12 mouse cellular contexts compared by ENCODE assay signal in the genomic region with DNA sequence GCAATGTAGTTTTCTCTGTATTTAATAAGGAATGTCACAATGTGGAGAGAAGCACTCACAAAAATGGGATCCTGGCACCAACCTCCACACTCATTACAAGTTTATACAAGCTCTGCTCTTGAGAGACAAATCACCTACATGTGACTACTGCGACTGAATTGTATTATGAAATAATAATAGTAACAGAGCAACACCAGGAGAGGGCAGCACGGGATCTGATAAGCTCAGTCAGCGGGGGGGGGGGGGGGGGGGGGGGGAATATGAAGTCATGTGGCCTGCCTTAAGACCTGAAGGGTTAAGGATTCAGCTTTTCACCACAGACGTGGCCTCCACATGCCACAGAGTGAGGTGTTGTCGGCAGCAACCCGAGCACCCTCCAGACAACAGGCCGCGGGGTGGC.
A peak's percentile ranks its signal among the peaks of the same experiment; 100 is the strongest.
DNase-seq lines count a peak whose midpoint lies in the region; ATAC-seq lines count a peak whose summit lies in the region.
"Had no signal": no experiment of that assay in that cellular context is flagged by ENCODE, and none has a peak within 500 bp of the region (broad histone marks: within the 10 kb centered on the region; RNA-seq: fewer than 3 reads in every experiment).

No protein-coding gene starts in this region.

- no peak overlapping the region for H3K9ac ChIP-seq in kidney, embryonic 14.5 days (ENCODE audit: low read depth, low read length)
- H3K9ac ChIP-seq: hindbrain, embryonic 15.5 days; neural tube, embryonic 12.5 days had no signal

- H3K27me3 ChIP-seq in kidney, embryonic 14.5 days (ENCODE audit: control insufficient read depth, insufficient read depth, low read length): no peaks in the 10 kb centered on the region
- H3K27me3 ChIP-seq: hindbrain, embryonic 15.5 days; neural tube, embryonic 12.5 days had no signal

- H3K36me3 ChIP-seq in kidney, embryonic 14.5 days (ENCODE audit: control insufficient read depth, insufficient read depth, low read length): no peaks in the 10 kb centered on the region
- H3K36me3 ChIP-seq: hindbrain, embryonic 15.5 days had no signal

- H3K9me3 ChIP-seq in kidney, embryonic 14.5 days (ENCODE audit: control insufficient read depth, low read length): no peaks in the 10 kb centered on the region
- H3K9me3 ChIP-seq: hindbrain, embryonic 15.5 days; neural tube, embryonic 12.5 days had no signal

- H3K27ac ChIP-seq in kidney, embryonic 14.5 days (ENCODE audit: low read depth, low read length): no peak overlapping the region
- H3K27ac ChIP-seq: hindbrain, embryonic 15.5 days; neural tube, embryonic 12.5 days had no signal

- H3K4me1 ChIP-seq in kidney, embryonic 14.5 days (ENCODE audit: control insufficient read depth, insufficient read depth, low read length): no peaks in the 10 kb centered on the region

- H3K4me3 ChIP-seq in kidney, embryonic 14.5 days (ENCODE audit: low read length): no peak overlapping the region
- H3K4me3 ChIP-seq: erythroblast, embryonic 14.5 days; hindbrain, embryonic 15.5 days; neural tube, embryonic 12.5 days had no signal

- ATAC-seq in kidney, embryonic 14.5 days (ENCODE audit: low FRiP score, low TSS enrichment): no peak

- WGBS in kidney, embryonic 14.5 days: 83% methylated on average over 7 of the region's 8 CpGs

- no peak overlapping the region for H3K4me2 ChIP-seq in kidney, embryonic 14.5 days (replicated peaks; ENCODE audit: low read depth, low read length)
- H3K4me2 ChIP-seq: hindbrain, embryonic 15.5 days; neural tube, embryonic 12.5 days had no signal

- peak; percentile 35 for DNase-seq in adrenal gland, postnatal 10 days
- DNase-seq in adrenal gland, adult 2 months: no peak
- DNase-seq in kidney, adult 9 months: peak; percentile 13
- DNase-seq in kidney, adult 11 months: no peak
- DNase-seq in thymus, postnatal 4 days: peak; percentile 44
- DNase-seq in thymus, postnatal 14 days: no peak
- no peak for DNase-seq in T-cell, adult 2 months (ENCODE audit: low spot score)
- DNase-seq: cerebellum, postnatal 25 days had no signal

Comparison
In these comparisons a context has a peak if more than half of its experiments do, and no peak if none do; other contexts are left out.
1. DNase-seq: peak in adrenal gland, postnatal 10 days (single experiment), kidney, adult 9 months (single experiment) and thymus, postnatal 4 days (single experiment); none in adrenal gland, adult 2 months (single experiment), kidney, adult 11 months (single experiment), thymus, postnatal 14 days (single experiment) and T-cell, adult 2 months (single experiment).